ENCODE assay signal across 8 mouse cellular contexts in genomic region chr11:60027272-60027671, GRCm38 (mm10). TPM values are rescaled to one million over a fixed set of nuclear protein-coding genes. Genes with fewer than 3 reads are reported as not detected.
DNase-seq lines count a peak whose midpoint lies in the region; ATAC-seq and TF ChIP-seq lines count a peak whose summit lies in the region.

No protein-coding gene starts in this region.

- H3K27ac ChIP-seq in hindbrain, embryonic 14.5 days = no peak overlapping the region

- no peak overlapping the region for H3K4me3 ChIP-seq in hindbrain, embryonic 14.5 days (replicated peaks; ENCODE audit: low read length)

- H3K9ac ChIP-seq in hindbrain, embryonic 14.5 days = no peak overlapping the region

- WGBS in hindbrain, embryonic 14.5 days = 6% methylated on average over 2 of the region's 2 CpGs

- H3K4me1 ChIP-seq in hindbrain, embryonic 14.5 days (replicated peaks; ENCODE audit: control insufficient read depth, insufficient read depth, low read length) = no peaks in the 10 kb centered on the region

- ATAC-seq in erythroid progenitor cell, adult 5-6 weeks (replicated peaks; ENCODE audit: low FRiP score, poor library complexity, severe bottlenecking) = peak; percentile 70
- no peak; the same call in 1 of the 2 replicates for ATAC-seq in hindbrain, embryonic 14.5 days (ENCODE audit: low FRiP score)
- peak; percentile 95 for ATAC-seq in megakaryocyte progenitor cell, adult 5-6 weeks (replicated peaks; ENCODE audit: poor library complexity)

- H3K4me2 ChIP-seq in hindbrain, embryonic 14.5 days (replicated peaks) = no peak overlapping the region

- no peaks in the 10 kb centered on the region for H3K9me3 ChIP-seq in hindbrain, embryonic 14.5 days (ENCODE audit: control insufficient read depth, low read length)

- no peaks in the 10 kb centered on the region for H3K27me3 ChIP-seq in hindbrain, embryonic 14.5 days (ENCODE audit: control insufficient read depth, insufficient read depth, low read length)

- no peaks in the 10 kb centered on the region for H3K36me3 ChIP-seq in hindbrain, embryonic 14.5 days (replicated peaks; ENCODE audit: control insufficient read depth, insufficient read depth)

- peak; percentile 48 for DNase-seq in Muller cell, postnatal 12 days (ENCODE audit: inconsistent ontology term)
- peak; percentile 77 for DNase-seq in brain, embryonic 14.5 days (ENCODE audit: low read depth)
- DNase-seq in hindbrain, embryonic 14.5 days (ENCODE audit: low spot score) = peak; percentile 78
- peak; percentile 73 to 81 for DNase-seq in layer of hippocampus, postnatal 14 days (ENCODE audit: low spot score in 2 of 2)
- DNase-seq in skeletal muscle tissue, adult 2 months (ENCODE audit: low read depth, low spot score) = peak; percentile 64
- peak; percentile 66 for DNase-seq in yolk sac, embryonic 10.5 days (ENCODE audit: low spot score)

- peak; percentile 74 for TF ChIP-seq CTCF in brain, embryonic 14.5 days (IDR thresholded peaks at IDR 0.05; ENCODE audit: borderline replicate concordance, extremely low read depth, insufficient read depth, insufficient read length)

- TF ChIP-seq POLR2A in brain, embryonic 14.5 days (IDR thresholded peaks at IDR 0.05; ENCODE audit: borderline replicate concordance, extremely low read depth, insufficient read depth, insufficient read length, poor library complexity, severe bottlenecking) = no peak

RNA-seq across cellular contexts. Expression of gene Pemt, which starts 19.0 kb away (rescaled TPM):
- 5.9 and 7.6 TPM in 2 replicates for polyA plus RNA-seq in brain, embryonic 14.5 days (2012; rRNA removed)
- 4.0 TPM in 1 of 2 replicates, not detected in the other for total RNA-seq in erythroid progenitor cell, adult 5-6 weeks (2015; ENCODE audit: low replicate concordance)
- total RNA-seq in erythroid progenitor cell, adult 5-6 weeks (2017; ENCODE audit: low replicate concordance) = not detected in 2 replicates
- polyA plus RNA-seq in hindbrain, embryonic 14.5 days (2014; fragmentation: Nextera tagmentation; extraction: Ambion mirVana) = 7.7 and 7.9 TPM in 2 replicates
- 1 to 10 TPM; 5.3 to 6.3 TPM for total RNA-seq in layer of hippocampus, postnatal 14 days (2021)
- 14.2 and 20.6 TPM in 2 replicates for total RNA-seq in megakaryocyte progenitor cell, adult 5-6 weeks (2015)
- total RNA-seq in megakaryocyte progenitor cell, adult 5-6 weeks (2017) = 4.3 and 7.7 TPM in 2 replicates
